Mouse (Mus musculus): ENCODE measurements at regions not wholly inside any gene's neighbourhood (a gene's known extent, or its start where the extent isn't known, plus 50 kb on each side); places are given as distances from the start of the nearest gene placed in this dataset.
"Not testable (repeated sequence)": the region's sequence is repeated elsewhere in the genome, so short reads cannot be mapped to it uniquely, and the experiment has no call there.

GRCm38 (mm10) chr3:69669541-69669940, 52.2 kb upstream of the Nmd3 start:
- peak in 1 of 2 experiments; percentile 2 for DNase-seq (ENCODE audit: extremely low spot score in 1 of 2, low spot score in 1 of 2)

GRCm38 (mm10) chr3:69667820-69668219, 54.0 kb upstream of the Nmd3 start:
- peak in 1 of 2 experiments; percentile 21 for DNase-seq (ENCODE audit: extremely low spot score in 1 of 2, low spot score in 1 of 2)

DNA sequence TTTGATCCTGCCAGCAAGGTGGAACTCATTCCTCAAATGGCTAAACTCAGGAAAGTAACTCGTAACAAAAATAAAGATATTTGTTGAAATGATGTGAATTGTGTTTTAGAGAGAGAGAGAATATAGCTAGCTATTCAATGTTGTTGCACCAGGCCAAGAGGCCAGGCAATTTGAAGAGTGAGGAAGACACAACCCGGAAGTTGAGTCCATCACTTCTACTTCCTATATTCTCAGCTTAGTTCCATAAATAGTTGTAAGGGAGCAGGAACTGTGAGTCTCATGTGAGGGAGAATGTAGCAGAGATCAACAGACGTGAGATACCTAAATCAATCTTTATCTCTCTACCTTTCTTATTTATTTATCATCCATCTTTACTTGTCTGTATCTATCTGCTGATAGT, 54.4 kb upstream of the Nmd3 start:
- DNase-seq (ENCODE audit: extremely low spot score in 1 of 2, low spot score in 1 of 2): no peak

- no peak for DNase-seq (ENCODE audit: extremely low spot score in 1 of 2, low spot score in 1 of 2)
These were observed 57.5 kb upstream of the Nmd3 start for GRCm38 (mm10) chr3:69664277-69664676.

GRCm38 (mm10) chr3:69658185-69658584, 59.4 kb upstream of the B3galnt1 start:
- no peak for DNase-seq (ENCODE audit: extremely low spot score in 1 of 2, low spot score in 1 of 2)

DNA sequence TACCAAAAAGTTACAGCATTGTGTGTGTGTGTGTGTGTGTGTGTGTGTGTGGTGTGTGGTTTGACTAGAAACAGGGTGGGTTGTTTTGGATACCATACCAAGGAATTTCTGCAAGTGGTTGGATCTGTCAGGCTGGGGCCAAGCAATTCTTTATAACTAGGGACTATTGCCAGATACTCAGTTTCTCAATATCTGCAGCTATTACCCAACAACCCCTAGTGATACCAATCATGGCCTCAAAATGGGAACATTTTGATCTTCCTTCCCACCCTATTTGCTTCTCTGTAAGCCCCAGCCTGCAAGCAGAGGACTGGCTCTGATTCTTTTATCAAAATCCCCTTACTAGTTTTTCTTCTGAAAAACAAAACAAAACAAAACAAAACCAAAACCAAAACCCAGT, 58.8 kb upstream of the B3galnt1 start:
- DNase-seq (ENCODE audit: extremely low spot score in 1 of 2, low spot score in 1 of 2): no peak

DNA sequence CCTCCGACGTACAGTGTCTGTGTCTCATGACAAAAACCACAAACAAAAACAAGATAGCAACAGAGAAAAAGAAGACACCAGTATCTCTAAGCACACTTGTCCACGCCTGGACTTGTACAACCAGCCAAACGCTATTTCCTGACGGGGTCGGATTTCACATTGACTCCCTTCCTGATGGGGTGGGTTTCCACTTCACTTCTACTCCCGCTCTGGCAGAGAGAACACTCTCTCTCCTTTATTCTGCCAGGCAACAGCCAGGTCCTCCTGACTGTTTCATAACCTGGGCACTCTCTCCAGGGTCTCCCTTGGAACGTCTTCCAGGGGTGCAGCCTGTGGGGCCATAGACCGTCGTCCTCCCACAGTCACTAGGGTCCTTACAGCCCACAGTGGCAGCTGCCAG, 56.9 kb upstream of the B3galnt1 start:
- DNase-seq (ENCODE audit: extremely low spot score in 1 of 2, low spot score in 1 of 2): not testable (repeated sequence)

DNA sequence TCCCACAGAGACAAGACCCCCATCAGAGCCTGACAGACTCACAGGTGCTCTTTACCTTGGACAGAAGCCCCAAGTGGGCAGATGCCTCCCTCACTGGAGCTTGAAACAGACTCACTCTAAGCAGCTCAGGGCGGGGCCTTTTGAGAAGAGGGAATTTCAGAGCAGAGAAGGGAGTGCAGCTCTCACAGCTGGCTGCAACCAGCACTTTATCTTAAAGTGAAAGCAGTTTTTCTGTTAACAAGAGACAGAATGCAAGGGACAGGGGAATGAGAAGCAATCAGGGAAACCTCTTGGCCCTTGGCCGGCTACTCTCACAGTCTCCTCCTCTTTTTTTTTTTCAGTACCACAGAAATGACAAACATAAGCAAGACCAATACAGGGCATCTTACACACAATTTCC, 56.2 kb upstream of the B3galnt1 start:
- no peak for DNase-seq (ENCODE audit: extremely low spot score in 1 of 2, low spot score in 1 of 2)

DNA sequence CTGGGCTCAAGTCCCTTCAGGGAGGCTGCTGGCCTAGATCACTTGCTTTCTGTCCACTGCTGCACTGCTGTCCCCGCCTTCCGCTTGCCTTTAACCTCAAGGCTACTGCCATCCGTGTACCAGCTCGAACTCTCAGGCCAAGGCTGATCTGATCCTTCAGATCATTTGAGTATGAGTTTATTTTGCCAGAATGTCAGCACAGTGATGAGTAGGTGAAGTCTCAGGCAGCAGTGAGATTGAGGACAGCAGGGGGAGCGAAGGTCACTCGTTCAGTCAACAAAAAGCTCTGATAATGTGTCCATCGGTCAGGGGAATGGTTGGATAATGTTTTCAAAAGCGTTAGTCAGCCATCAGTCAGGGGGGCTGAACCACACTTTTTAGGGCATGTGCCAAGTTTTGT, 54.6 kb upstream of the B3galnt1 start:
- not testable (repeated sequence) for DNase-seq (ENCODE audit: extremely low spot score in 1 of 2, low spot score in 1 of 2)

GRCm38 (mm10) chr3:69649561-69649960, 50.8 kb upstream of the B3galnt1 start:
- DNase-seq (ENCODE audit: extremely low spot score in 1 of 2, low spot score in 1 of 2): no peak

Data from frontal cortex, adult 2 months (tissue).